7 mouse cellular contexts compared by ENCODE assay signal in genomic region chr10:95293261-95293660, GRCm38 (mm10).
"Had no signal": no experiment of that assay in that cellular context is flagged by ENCODE, and none has a peak within 500 bp of the region (broad histone marks: within the 10 kb centered on the region; RNA-seq: fewer than 3 reads in every experiment).

No protein-coding gene starts in this region.

- DNase-seq: lung, adult 2 months; lung, postnatal 14 days; lung, postnatal 36 days; right cerebral cortex, postnatal 14 days; thymus, adult 2 months; thymus, postnatal 25 days; thymus, postnatal 4 days had no signal
